Mouse (Mus musculus): Measurements from ENCODE around the gene Aspdh.

Gene Aspdh

DNA sequence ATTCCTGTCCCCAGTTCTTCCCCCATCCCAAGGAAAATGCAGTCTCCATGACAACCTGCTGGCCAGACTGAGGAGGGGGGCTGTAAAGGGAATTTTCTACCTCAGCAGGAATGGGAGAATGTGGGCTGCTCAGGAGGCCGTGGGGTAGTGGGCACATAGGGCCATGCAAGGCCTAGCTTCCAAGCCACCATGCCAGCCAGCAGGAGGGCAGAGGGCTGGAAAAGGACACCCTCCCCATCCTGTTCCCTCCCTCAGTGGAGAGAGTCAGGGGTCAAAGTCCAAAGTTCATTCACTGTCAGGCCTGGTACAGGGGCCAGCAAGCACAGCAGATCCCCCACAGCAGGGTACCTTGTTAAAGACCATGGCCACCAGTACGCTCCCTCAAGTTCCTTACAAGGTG lies at the start of gene Aspdh:
Gene Aspdh (plus strand): TSS at position 281 of the 400 bp plus-strand sequence.
- DNase-seq = no peak

DNA sequence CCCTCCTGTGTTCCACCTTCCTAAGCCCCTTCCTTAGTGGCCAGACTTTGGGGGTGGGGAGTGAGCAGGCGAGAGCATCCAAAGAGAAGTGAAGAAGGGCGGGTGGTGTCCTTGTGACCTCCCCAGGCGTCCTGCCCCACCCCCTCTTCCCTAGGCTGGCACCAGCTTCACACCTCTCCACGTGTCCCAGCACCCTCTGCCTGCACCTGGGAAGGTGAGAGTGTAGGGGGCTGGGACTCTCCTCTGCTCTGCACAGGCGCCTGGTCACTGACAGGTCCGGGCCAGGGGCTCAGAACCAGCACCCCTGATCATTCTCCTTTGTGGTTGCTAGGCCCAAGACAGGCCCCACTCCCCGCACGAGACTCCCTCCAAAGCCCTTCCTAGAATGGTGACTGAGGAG lies 37.5 kb upstream of the Aspdh start:
- no peak for DNase-seq

DNA sequence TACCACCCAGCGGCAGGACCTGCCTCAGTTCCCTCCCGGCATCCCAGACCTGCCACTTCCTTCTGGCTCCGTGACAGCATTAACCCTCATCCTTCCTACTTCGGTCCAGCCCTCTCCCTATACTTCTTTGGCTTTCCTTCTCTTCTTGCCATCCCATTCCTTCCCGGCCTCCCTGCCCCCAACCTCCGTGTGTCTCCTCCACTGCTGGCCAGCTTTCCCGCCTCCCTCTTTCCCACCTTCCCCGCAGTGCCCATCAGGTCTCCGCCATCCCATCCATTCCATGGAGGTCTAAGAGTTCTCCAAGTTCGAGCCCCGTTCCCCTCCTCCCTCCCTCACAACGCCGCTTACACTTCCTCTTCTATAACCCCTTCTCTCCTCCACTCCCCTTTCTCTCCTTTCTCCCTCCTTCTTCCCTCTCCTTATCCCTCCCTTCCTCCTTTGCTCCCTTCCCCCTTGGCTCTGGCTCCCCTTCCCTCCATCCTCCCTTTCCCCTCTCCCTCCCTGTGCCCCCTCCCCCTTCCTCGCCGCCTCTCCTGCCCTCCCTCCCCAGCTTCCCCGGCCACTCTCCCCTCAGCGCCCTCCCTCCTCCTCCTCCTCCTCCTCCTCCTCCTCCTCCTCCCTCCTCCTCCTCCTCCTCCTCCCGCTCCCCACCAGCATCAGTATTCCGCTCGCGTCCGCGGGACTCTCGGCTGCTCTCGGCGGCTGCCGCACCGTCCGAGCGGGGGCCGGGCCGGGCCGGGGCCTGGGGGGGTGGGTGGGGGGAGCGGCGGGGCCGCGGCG lies 36.8 kb upstream of the Aspdh start:
- peak; percentile 82 for DNase-seq

GRCm38 (mm10) chr7:44428968-44429521 lies 36.1 kb upstream of the Aspdh start, which contains the start of gene Lrrc4b:
TSS of gene Lrrc4b (plus strand) at chr7:44429018.
- DNase-seq = peak; percentile 86

- DNase-seq = peak; percentile 39
These were observed 35.4 kb upstream of the Aspdh start for GRCm38 (mm10) chr7:44429534-44430488.

DNA sequence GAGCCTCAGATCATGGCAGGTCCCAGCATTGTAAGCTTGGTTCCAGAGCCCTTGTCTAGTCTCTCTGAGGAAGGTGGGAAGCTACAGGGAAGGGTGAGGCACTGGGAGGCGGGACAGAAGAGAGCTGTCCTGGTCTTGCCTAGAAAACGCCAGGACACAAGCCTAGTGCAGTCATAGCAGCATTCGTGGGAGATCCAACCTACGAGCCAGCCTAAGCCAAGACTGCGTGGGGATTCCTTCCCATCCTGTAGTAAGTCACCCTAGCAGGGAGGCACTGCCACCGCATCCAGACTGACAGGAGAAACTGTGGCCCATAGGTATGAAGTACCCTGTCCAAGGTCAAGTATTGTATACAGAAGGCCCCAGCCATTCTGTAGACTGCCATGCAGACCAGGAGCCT lies 32.6 kb upstream of the Aspdh start:
- DNase-seq = no peak

- peak; percentile 91 for DNase-seq
These were observed 31.8 kb upstream of the Aspdh start for GRCm38 (mm10) chr7:44433371-44433770.

- no peak for DNase-seq
These were observed 31.1 kb upstream of the Aspdh start for GRCm38 (mm10) chr7:44434089-44434488.

- no peak for DNase-seq
These were observed 29.4 kb upstream of the Aspdh start for GRCm38 (mm10) chr7:44435796-44436195.

DNA sequence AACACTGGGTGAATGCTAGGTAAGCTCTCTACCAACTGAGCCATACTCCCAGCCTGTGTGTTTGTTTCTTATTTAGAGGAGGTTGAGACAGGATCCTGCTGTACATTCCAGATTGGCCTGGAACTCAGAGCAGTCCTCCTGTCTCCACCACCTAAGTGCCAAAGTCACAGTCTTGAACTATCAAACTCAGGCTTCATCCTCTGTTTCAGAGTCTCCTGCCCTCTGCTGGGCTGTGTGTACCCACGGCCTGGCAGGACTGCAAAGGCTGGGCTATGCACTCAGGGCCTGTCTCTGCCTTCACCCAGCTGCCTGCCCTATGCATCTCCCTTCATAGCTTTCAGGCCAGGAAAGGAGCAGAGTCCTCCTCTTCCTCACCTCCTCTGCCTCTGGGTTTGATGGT lies 28.9 kb upstream of the Aspdh start:
- DNase-seq = no peak

GRCm38 (mm10) chr7:44437188-44437587 lies 28.0 kb upstream of the Aspdh start:
- DNase-seq = no peak

DNA sequence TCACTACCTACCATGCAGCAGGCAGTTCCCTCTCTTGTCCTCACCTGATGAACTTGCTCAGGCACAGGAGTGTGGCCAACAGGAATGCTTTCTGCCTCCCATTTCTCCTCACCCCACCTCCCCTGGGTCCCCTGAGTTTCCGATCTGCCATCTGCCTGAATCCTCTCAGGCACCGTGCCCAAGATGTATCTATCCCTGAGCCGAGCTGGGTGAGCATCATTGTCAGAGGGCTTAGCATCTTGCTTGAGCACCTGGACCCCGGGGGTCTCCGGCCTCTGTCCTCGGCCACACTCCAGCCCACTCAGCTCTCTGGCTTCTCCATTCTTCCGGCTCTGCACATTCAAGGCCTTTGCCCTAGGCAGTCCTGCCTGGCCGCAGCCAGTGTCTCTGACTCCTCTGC lies 27.3 kb upstream of the Aspdh start:
- DNase-seq = no peak

- DNase-seq = no peak
These were observed 25.5 kb upstream of the Aspdh start for GRCm38 (mm10) chr7:44439696-44440095.

DNA sequence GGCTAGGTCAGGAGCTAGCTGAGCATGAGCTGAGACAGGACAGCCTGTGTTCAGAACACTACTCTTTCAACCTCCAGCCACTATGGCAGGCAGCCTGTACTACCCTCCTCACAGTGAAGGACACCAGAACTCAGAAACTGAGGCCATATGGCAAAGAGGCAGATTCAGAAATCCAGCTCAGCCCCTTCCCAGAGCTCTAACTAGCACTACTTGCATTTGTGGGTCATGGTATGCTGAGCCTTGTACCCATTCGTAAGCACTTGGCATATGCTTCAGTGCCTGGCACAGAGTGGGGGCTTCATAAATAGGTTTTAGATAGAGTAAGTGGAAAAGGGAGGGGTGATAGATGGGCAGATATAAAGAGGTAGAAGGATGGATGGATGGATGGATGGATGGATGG lies 24.7 kb upstream of the Aspdh start:
- DNase-seq = no peak

GRCm38 (mm10) chr7:44441180-44441579 lies 24.0 kb upstream of the Aspdh start:
- no peak for DNase-seq

DNA sequence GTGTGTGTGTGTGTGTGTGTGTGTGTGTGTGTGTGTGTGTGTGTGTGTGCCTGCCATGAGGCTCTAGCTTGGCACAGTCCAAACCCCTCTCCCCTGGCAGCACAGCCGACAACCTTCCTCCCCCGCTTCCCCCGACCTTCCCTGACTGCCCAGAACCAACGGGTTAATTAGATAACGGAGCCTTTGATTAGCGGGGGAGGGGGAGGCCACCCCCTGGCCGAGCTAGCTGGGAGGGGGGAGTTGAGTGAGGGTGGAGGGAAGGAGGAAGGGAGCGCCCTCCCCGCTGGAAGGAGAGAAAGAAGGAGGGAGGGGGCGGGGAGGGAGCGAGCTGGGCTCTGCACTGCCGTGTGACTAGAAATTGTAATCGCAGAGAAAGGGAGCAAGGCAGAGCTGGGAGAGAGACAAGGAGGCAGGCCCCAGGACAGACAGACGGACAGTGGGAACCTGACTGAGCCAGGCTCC lies 23.5 kb upstream of the Aspdh start:
- peak; percentile 91 for DNase-seq

- DNase-seq = peak; percentile 77
These were observed 22.8 kb upstream of the Aspdh start for GRCm38 (mm10) chr7:44442407-44442821.

DNA sequence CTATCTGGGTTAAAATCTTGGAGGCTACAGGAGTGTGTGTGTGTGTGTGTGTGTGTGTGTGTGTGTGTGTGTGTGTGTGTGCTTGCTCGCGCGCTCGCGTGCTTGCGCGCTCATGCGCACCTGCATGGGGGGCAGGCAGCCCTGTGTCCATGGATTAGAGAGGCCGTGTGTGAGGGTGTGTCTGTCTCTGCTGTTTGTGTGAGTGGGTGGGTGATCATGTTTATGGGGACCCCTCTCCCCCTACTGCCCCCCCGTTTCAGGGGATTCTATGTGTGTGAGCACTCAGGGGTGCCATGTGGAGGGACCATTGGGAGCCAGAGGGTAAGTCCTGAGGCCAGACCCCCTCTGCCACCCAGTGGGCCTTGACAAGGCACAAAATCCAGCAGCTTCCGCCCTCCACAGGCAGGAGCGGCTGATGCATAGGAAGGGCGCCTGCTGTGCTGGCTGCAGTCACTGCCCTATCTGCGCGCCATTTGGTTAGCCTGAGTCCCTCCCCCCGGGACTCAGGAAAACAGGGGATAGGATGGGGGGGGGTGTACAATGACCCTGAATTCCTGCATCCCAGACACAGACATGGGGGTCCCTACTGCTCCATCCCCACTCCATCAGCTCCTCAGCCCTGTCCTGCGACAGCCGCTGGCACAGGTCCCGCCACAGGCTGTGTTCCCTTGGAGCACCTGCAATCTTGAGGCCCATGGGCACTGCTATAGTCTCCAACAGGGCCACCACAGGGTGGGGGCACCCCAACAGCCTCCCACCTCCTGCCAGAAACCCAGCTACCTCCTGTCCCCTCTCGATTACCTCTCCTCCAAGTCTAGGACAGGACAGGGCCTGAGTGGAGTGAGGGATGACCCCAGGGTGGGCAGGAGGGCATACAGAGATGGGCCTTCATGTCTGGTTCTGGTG lies 21.7 kb upstream of the Aspdh start:
- DNase-seq = peak; percentile 77

GRCm38 (mm10) chr7:44444886-44445527 lies 20.2 kb upstream of the Aspdh start:
- no peak for DNase-seq

GRCm38 (mm10) chr7:44445528-44445923 lies 19.7 kb upstream of the Aspdh start:
- DNase-seq = no peak

- DNase-seq = no peak
These were observed 18.9 kb upstream of the Aspdh start for GRCm38 (mm10) chr7:44446070-44446855.

All from retina, postnatal 1 day (tissue).